Mouse (Mus musculus): ENCODE measurements around the gene Gm17545.

DNA sequence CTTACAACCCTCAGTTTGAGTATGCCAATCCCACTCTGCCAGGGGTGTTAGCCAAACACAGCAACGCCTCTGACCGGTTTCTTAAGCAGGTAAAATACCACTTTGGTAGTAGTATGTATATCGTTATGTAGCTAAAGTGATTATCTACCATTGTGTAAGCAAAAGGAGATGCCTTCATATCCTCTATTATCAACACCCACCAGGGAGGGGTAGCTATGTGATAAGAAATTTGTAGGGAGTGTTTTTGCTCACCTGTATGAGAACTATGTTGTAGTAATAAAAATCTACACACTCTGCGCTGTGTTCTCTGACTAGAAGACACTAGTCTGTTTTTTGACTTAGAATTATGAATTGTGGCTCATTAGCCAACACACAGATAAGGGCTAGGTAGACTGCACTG, 29.4 kb upstream of the Gm17545 start:
- TF ChIP-seq POLR2A (IDR thresholded peaks at IDR 0.05; ENCODE audit: insufficient read depth, low read depth, low read length) (no peak), CTCF (IDR thresholded peaks at IDR 0.05; ENCODE audit: insufficient read depth, low read depth, low read length) (no peak)

Data from olfactory bulb, adult 2 months (tissue).